Mouse (Mus musculus): ENCODE measurements around the gene Farsb.

GRCm38 (mm10) chr1:78507137-78507536 is 18.4 kb upstream of the Farsb start:
- TF ChIP-seq GATA1 (IDR thresholded peaks at IDR 0.05; ENCODE audit: borderline replicate concordance, low read length) = no peak
- no peak for TF ChIP-seq FLI1 (IDR thresholded peaks at IDR 0.05; ENCODE audit: low read length)

All from megakaryocyte, embryonic 14.5 days (primary cell).